Mouse (Mus musculus) intestine, embryonic 16.5 days (tissue): ENCODE measurements at regions not wholly inside any gene's neighbourhood (a gene's known extent, or its start where the extent isn't known, plus 50 kb on each side); places are given as distances from the start of the nearest gene placed in this dataset.

Experiments
- ATAC-seq: fragments of 200-750 bp; cut with Nextera tagmentation; 2 replicates; pipeline ENCODE4 v1.8.0; 2017; ENCODE audit warnings: moderate TSS enrichment, moderate library complexity
- H3K27ac ChIP-seq: fragments of 300-500 bp; sonication (generic); 2 replicates; pipeline ENCODE4 v1.5.1; 2014; ENCODE audit warnings: mild to moderate bottlenecking, low read length
- H3K27me3 ChIP-seq: fragments of 300-500 bp; sonication (generic); replicated peaks from 2 replicates; pipeline ENCODE4 v1.6.1; 2014; ENCODE audit warnings: low read length, control low read depth, mixed read lengths; ENCODE audit not compliant: control insufficient read depth, insufficient read depth
- H3K36me3 ChIP-seq: fragments of 300-500 bp; sonication (generic); 2 replicates; pipeline ENCODE4 v1.6.1; 2014; ENCODE audit warnings: low read length, control low read depth; ENCODE audit not compliant: control insufficient read depth, insufficient read depth
- H3K4me1 ChIP-seq: fragments of 300-500 bp; sonication (generic); 2 replicates; pipeline ENCODE4 v1.6.1; 2014; ENCODE audit warnings: low read length, control low read depth, mixed read lengths; ENCODE audit not compliant: control insufficient read depth, insufficient read depth
- H3K4me2 ChIP-seq: fragments of 300-500 bp; sonication (generic); 2 replicates; pipeline ENCODE4 v1.6.1; 2014; ENCODE audit warnings: low read depth, low read length, control low read depth
- H3K4me3 ChIP-seq: fragments of 300-500 bp; sonication (generic); 2 replicates; pipeline ENCODE4 v1.5.1; 2014; ENCODE audit warnings: mild to moderate bottlenecking, low read length
- H3K9ac ChIP-seq: fragments of 300-500 bp; sonication (generic); 2 replicates; pipeline ENCODE4 v1.6.1; 2014; ENCODE audit warnings: low read depth, low read length
- H3K9me3 ChIP-seq: fragments of 300-500 bp; sonication (generic); 2 replicates; pipeline ENCODE4 v1.6.1; 2016; ENCODE audit warnings: low read length, control low read depth; ENCODE audit not compliant: control insufficient read depth
- WGBS: fragments of 180-500 bp; shearing (Covaris S2); extraction: QIAGEN DNeasy Blood & Tissue Kit; methylation state at CpG from one replicate; pipeline ENCODE4 v1.1.7; 2014; 5-methylcytosine and 5-hydroxymethylcytosine counted together

- Histone ChIP-seq H3K4me3 (no peak overlapping the region), H3K9me3 (no peaks in the 10 kb centered on the region), H3K4me2 (no peak overlapping the region), H3K27me3 (no peaks in the 10 kb centered on the region), H3K4me1 (no peaks in the 10 kb centered on the region), H3K27ac (no peak overlapping the region), H3K36me3 (no peaks in the 10 kb centered on the region), H3K9ac (no peak overlapping the region)
- WGBS = 54% methylated on average over 2 of the region's 2 CpGs
- ATAC-seq = no peak
Observed at GRCm38 (mm10) chr10:19412926-19413325, 56.6 kb downstream of the Olig3 start.

GRCm38 (mm10) chr10:19413935-19414334 lies 57.6 kb downstream of the Olig3 start:
- 50% methylated on average over 5 of the region's 5 CpGs for WGBS

GRCm38 (mm10) chr10:19414834-19415233 lies 58.5 kb downstream of the Olig3 start:
- Histone ChIP-seq H3K9me3 (no peaks in the 10 kb centered on the region), H3K4me3 (no peak overlapping the region), H3K36me3 (no peaks in the 10 kb centered on the region), H3K9ac (no peak overlapping the region), H3K27ac (no peak overlapping the region), H3K4me1 (no peaks in the 10 kb centered on the region), H3K4me2 (no peak overlapping the region), H3K27me3 (no peaks in the 10 kb centered on the region)
- 30% methylated on average over 5 of the region's 5 CpGs for WGBS
- no peak for ATAC-seq

More at GRCm38 (mm10) chr10:19413935-19414334, 57.6 kb downstream of the Olig3 start:
- no peaks in the 10 kb centered on the region for H3K36me3 ChIP-seq
- H3K4me3 ChIP-seq = no peak overlapping the region
- ATAC-seq = no peak
- no peaks in the 10 kb centered on the region for H3K27me3 ChIP-seq
- no peaks in the 10 kb centered on the region for H3K9me3 ChIP-seq
- no peak overlapping the region for H3K9ac ChIP-seq
- no peak overlapping the region for H3K4me2 ChIP-seq
- H3K4me1 ChIP-seq = no peaks in the 10 kb centered on the region
- H3K27ac ChIP-seq = no peak overlapping the region

GRCm38 (mm10) chr10:19424030-19424429 lies 67.7 kb downstream of the Olig3 start:
- no peaks in the 10 kb centered on the region for H3K36me3 ChIP-seq
- H3K4me3 ChIP-seq = no peak overlapping the region
- H3K4me1 ChIP-seq = no peaks in the 10 kb centered on the region
- H3K4me2 ChIP-seq = no peak overlapping the region
- 61% methylated on average over 1 of the region's 1 CpGs for WGBS
- no peak for ATAC-seq
- no peaks in the 10 kb centered on the region for H3K9me3 ChIP-seq
- no peak overlapping the region for H3K27ac ChIP-seq
- no peak overlapping the region for H3K9ac ChIP-seq
- no peaks in the 10 kb centered on the region for H3K27me3 ChIP-seq

- H3K4me3 ChIP-seq = no peak overlapping the region
- H3K4me1 ChIP-seq = no peaks in the 10 kb centered on the region
- no peak for ATAC-seq
- no peaks in the 10 kb centered on the region for H3K36me3 ChIP-seq
- no peak overlapping the region for H3K9ac ChIP-seq
- no peak overlapping the region for H3K27ac ChIP-seq
- no peaks in the 10 kb centered on the region for H3K27me3 ChIP-seq
- no peak overlapping the region for H3K4me2 ChIP-seq
- 69% methylated on average over 3 of the region's 3 CpGs for WGBS
- no peaks in the 10 kb centered on the region for H3K9me3 ChIP-seq
Observed at GRCm38 (mm10) chr10:19424961-19425360, 68.6 kb downstream of the Olig3 start.

GRCm38 (mm10) chr10:19426835-19427234 lies 70.5 kb downstream of the Olig3 start:
- Histone ChIP-seq H3K4me2 (no peak overlapping the region), H3K9ac (no peak overlapping the region), H3K36me3 (no peaks in the 10 kb centered on the region), H3K4me1 (no peaks in the 10 kb centered on the region), H3K4me3 (no peak overlapping the region), H3K27me3 (no peaks in the 10 kb centered on the region), H3K9me3 (no peaks in the 10 kb centered on the region), H3K27ac (no peak overlapping the region)
- 77% methylated on average over 3 of the region's 3 CpGs for WGBS
- no peak for ATAC-seq

- H3K4me2 ChIP-seq = no peak overlapping the region
Observed at GRCm38 (mm10) chr10:19432515-19432914, 76.2 kb downstream of the Olig3 start.

GRCm38 (mm10) chr10:19434661-19435060 lies 78.3 kb downstream of the Olig3 start:
- Histone ChIP-seq H3K27ac (no peak overlapping the region), H3K27me3 (no peaks in the 10 kb centered on the region), H3K36me3 (no peaks in the 10 kb centered on the region), H3K4me2 (no peak overlapping the region), H3K9me3 (no peaks in the 10 kb centered on the region), H3K4me3 (no peak overlapping the region), H3K9ac (no peak overlapping the region), H3K4me1 (no peaks in the 10 kb centered on the region)
- no peak for ATAC-seq
- 72% methylated on average over 6 of the region's 6 CpGs for WGBS

More at GRCm38 (mm10) chr10:19432515-19432914, 76.2 kb downstream of the Olig3 start:
- Histone ChIP-seq H3K4me1 (no peaks in the 10 kb centered on the region), H3K9me3 (no peaks in the 10 kb centered on the region), H3K9ac (no peak overlapping the region), H3K27me3 (no peaks in the 10 kb centered on the region), H3K4me3 (no peak overlapping the region), H3K36me3 (no peaks in the 10 kb centered on the region), H3K27ac (no peak overlapping the region)
- ATAC-seq = no peak
- 84% methylated on average over 4 of the region's 4 CpGs for WGBS

GRCm38 (mm10) chr10:19441807-19442206 lies 85.5 kb downstream of the Olig3 start:
- no peak for ATAC-seq
- Histone ChIP-seq H3K27ac (no peak overlapping the region), H3K4me2 (no peak overlapping the region), H3K36me3 (no peaks in the 10 kb centered on the region), H3K4me1 (no peaks in the 10 kb centered on the region), H3K27me3 (no peaks in the 10 kb centered on the region), H3K4me3 (no peak overlapping the region), H3K9ac (no peak overlapping the region), H3K9me3 (no peaks in the 10 kb centered on the region)
- WGBS = 44% methylated on average over 12 of the region's 12 CpGs

GRCm38 (mm10) chr10:19443516-19443915 lies 87.2 kb downstream of the Olig3 start:
- no peaks in the 10 kb centered on the region for H3K4me1 ChIP-seq

More at GRCm38 (mm10) chr10:19443516-19443915, 87.2 kb downstream of the Olig3 start:
- no peak overlapping the region for H3K4me3 ChIP-seq
- H3K4me2 ChIP-seq = no peak overlapping the region
- H3K9ac ChIP-seq = no peak overlapping the region
- no peaks in the 10 kb centered on the region for H3K27me3 ChIP-seq
- ATAC-seq = no peak
- H3K9me3 ChIP-seq = no peaks in the 10 kb centered on the region
- WGBS = 43% methylated on average over 8 of the region's 8 CpGs
- no peaks in the 10 kb centered on the region for H3K36me3 ChIP-seq
- H3K27ac ChIP-seq = no peak overlapping the region
